Mouse (Mus musculus) megakaryocyte-erythroid progenitor cell, adult 5 weeks (primary cell): ENCODE measurements around the gene Cemip2. TPM values are rescaled to one million over a fixed set of nuclear protein-coding genes. Genes with fewer than 3 reads are reported as not detected.

Experiments used
- polyA plus RNA-seq: library from polyadenylated mRNA; stranded (reverse); fragments of >175 nt; gene quantifications from 2 replicates; pipeline ENCODE4 v1.2.3, GENCODE M21; 2012

The Cemip2 gene
- polyA plus RNA-seq = 6.0 and 6.2 TPM in 2 replicates

GRCm38 (mm10) chr19:21778147-21778917 is at the start of gene Cemip2:
Cemip2 (plus strand) TSS chr19:21778342.

Other genes with a start within 250 kb of the Cemip2 start
- 1.00 and 1.3 TPM in 2 replicates for gene 1110059E24Rik, start 125.4 kb upstream of the Cemip2 start, polyA plus RNA-seq
- 15.9 TPM in 2 replicates for gene Abhd17b, start 125.2 kb upstream of the Cemip2 start, polyA plus RNA-seq